Mouse (Mus musculus): ENCODE data around the gene Prdx6b. TPM values are rescaled to one million over a fixed set of nuclear protein-coding genes. Genes with fewer than 3 reads are reported as not detected.

Gene Prdx6b
- polyA plus RNA-seq, 1 experiment from 2014 or later, result not detected

- WGBS, result 95% methylated on average over 4 of the region's 4 CpGs
- Histone ChIP-seq H3K4me1 (no peaks in the 10 kb centered on the region), H3K27me3 (ENCODE audit: low read depth, poor library complexity, severe bottlenecking) (no peaks in the 10 kb centered on the region), H3K36me3 (no peaks in the 10 kb centered on the region), H3K4me3 (no peak overlapping the region), H3K9me3 (replicated peaks) (no peaks in the 10 kb centered on the region), H3K27ac (replicated peaks) (no peak overlapping the region)
- no peak for DNase-seq (ENCODE audit: low spot score)
These were observed 8.5 kb downstream of the Prdx6b start for GRCm38 (mm10) chr2:80300806-80301205.

GRCm38 (mm10) chr2:80303957-80304356 is 11.7 kb downstream of the Prdx6b start:
- 92% methylated on average over 2 of the region's 2 CpGs for WGBS

GRCm38 (mm10) chr2:80307701-80308100 is 15.4 kb downstream of the Prdx6b start:
- H3K27ac ChIP-seq (replicated peaks), result no peak overlapping the region
- H3K36me3 ChIP-seq, result no peaks in the 10 kb centered on the region
- no peaks in the 10 kb centered on the region for H3K27me3 ChIP-seq (ENCODE audit: low read depth, poor library complexity, severe bottlenecking)
- no peaks in the 10 kb centered on the region for H3K9me3 ChIP-seq (replicated peaks)
- no peaks in the 10 kb centered on the region for H3K4me1 ChIP-seq
- no peak for DNase-seq (ENCODE audit: low spot score)
- no peak overlapping the region for H3K4me3 ChIP-seq
- 88% methylated on average over 3 of the region's 3 CpGs for WGBS

More at GRCm38 (mm10) chr2:80303957-80304356, 11.7 kb downstream of the Prdx6b start:
- Histone ChIP-seq H3K27ac (replicated peaks) (no peak overlapping the region), H3K4me3 (no peak overlapping the region), H3K9me3 (replicated peaks) (no peaks in the 10 kb centered on the region), H3K27me3 (ENCODE audit: low read depth, poor library complexity, severe bottlenecking) (no peaks in the 10 kb centered on the region), H3K36me3 (no peaks in the 10 kb centered on the region), H3K4me1 (no peaks in the 10 kb centered on the region)
- no peak for DNase-seq (ENCODE audit: low spot score)

- no peaks in the 10 kb centered on the region for H3K36me3 ChIP-seq
- no peak overlapping the region for H3K4me3 ChIP-seq
- no peaks in the 10 kb centered on the region for H3K27me3 ChIP-seq (ENCODE audit: low read depth, poor library complexity, severe bottlenecking)
- H3K9me3 ChIP-seq (replicated peaks), result no peaks in the 10 kb centered on the region
- WGBS, result 88% methylated on average over 4 of the region's 4 CpGs
- no peak for DNase-seq (ENCODE audit: low spot score)
- H3K4me1 ChIP-seq, result peaks cover 5% of the 10 kb centered on the region
- H3K27ac ChIP-seq (replicated peaks), result no peak overlapping the region
These were observed 17.5 kb downstream of the Prdx6b start for GRCm38 (mm10) chr2:80309775-80310174.

- Histone ChIP-seq H3K27ac (replicated peaks) (no peak overlapping the region), H3K27me3 (ENCODE audit: low read depth, poor library complexity, severe bottlenecking) (no peaks in the 10 kb centered on the region), H3K9me3 (replicated peaks) (no peaks in the 10 kb centered on the region), H3K4me1 (peaks cover 7% of the 10 kb centered on the region), H3K36me3 (no peaks in the 10 kb centered on the region), H3K4me3 (no peak overlapping the region)
- WGBS, result 87% methylated on average over 4 of the region's 4 CpGs
- DNase-seq (ENCODE audit: low spot score), result no peak
These were observed 18.5 kb downstream of the Prdx6b start for GRCm38 (mm10) chr2:80310772-80311171.

- no peak for DNase-seq (ENCODE audit: low spot score)
- Histone ChIP-seq H3K4me3 (no peak overlapping the region), H3K4me1 (peaks cover 12% of the 10 kb centered on the region), H3K27ac (replicated peaks) (no peak overlapping the region), H3K9me3 (replicated peaks) (no peaks in the 10 kb centered on the region), H3K27me3 (ENCODE audit: low read depth, poor library complexity, severe bottlenecking) (no peaks in the 10 kb centered on the region), H3K36me3 (no peaks in the 10 kb centered on the region)
- 65% methylated on average over 4 of the region's 4 CpGs for WGBS
These were observed 19.1 kb downstream of the Prdx6b start for GRCm38 (mm10) chr2:80311350-80311749.

- Histone ChIP-seq H3K27me3 (ENCODE audit: low read depth, poor library complexity, severe bottlenecking) (no peaks in the 10 kb centered on the region), H3K9me3 (replicated peaks) (no peaks in the 10 kb centered on the region), H3K36me3 (peaks cover 14% of the 10 kb centered on the region), H3K4me3 (no peak overlapping the region), H3K4me1 (peaks cover 19% of the 10 kb centered on the region), H3K27ac (replicated peaks) (no peak overlapping the region)
- 69% methylated on average over 1 of the region's 1 CpGs for WGBS
- DNase-seq (ENCODE audit: low spot score), result no peak
These were observed 21.9 kb downstream of the Prdx6b start for GRCm38 (mm10) chr2:80314201-80314600.

- no peaks in the 10 kb centered on the region for H3K9me3 ChIP-seq (replicated peaks)
- no peak for DNase-seq (ENCODE audit: low spot score)
- H3K36me3 ChIP-seq, result peaks cover 20% of the 10 kb centered on the region
- peak overlapping the region; percentile 98 for H3K27ac ChIP-seq (replicated peaks)
- WGBS, result 58% methylated on average over 7 of the region's 7 CpGs
- no peaks in the 10 kb centered on the region for H3K27me3 ChIP-seq (ENCODE audit: low read depth, poor library complexity, severe bottlenecking)
- peak overlapping the region; percentile 92 for H3K4me3 ChIP-seq
- peaks cover 19% of the 10 kb centered on the region for H3K4me1 ChIP-seq
These were observed 22.6 kb downstream of the Prdx6b start for GRCm38 (mm10) chr2:80314854-80315241.

GRCm38 (mm10) chr2:80315242-80316161 is 23.2 kb downstream of the Prdx6b start, which contains the start of gene Dnajc10:
TSS of gene Dnajc10 (plus strand) at chr2:80315466.
- H3K36me3 ChIP-seq, result peaks cover 27% of the 10 kb centered on the region
- H3K4me1 ChIP-seq, result peaks cover 19% of the 10 kb centered on the region
- H3K4me3 ChIP-seq, result peak within 1 kb of the TSS; percentile 92
- peak within 1 kb of the TSS; percentile 98 for H3K27ac ChIP-seq (replicated peaks)
- no peaks in the 10 kb centered on the region for H3K27me3 ChIP-seq (ENCODE audit: low read depth, poor library complexity, severe bottlenecking)
- under 1% methylated on average over 72 of the region's 72 CpGs for whole genome bisulfite sequencing
- peak; percentile 93 for DNase-seq (ENCODE audit: low spot score)
- H3K9me3 ChIP-seq (replicated peaks), result no peaks in the 10 kb centered on the region

GRCm38 (mm10) chr2:80322878-80323277 is 30.6 kb downstream of the Prdx6b start:
- WGBS, result 95% methylated on average over 4 of the region's 4 CpGs
- Histone ChIP-seq H3K27ac (replicated peaks) (no peak overlapping the region), H3K4me1 (no peaks in the 10 kb centered on the region), H3K9me3 (replicated peaks) (no peaks in the 10 kb centered on the region), H3K36me3 (peaks cover 95% of the 10 kb centered on the region), H3K4me3 (no peak overlapping the region), H3K27me3 (ENCODE audit: low read depth, poor library complexity, severe bottlenecking) (no peaks in the 10 kb centered on the region)
- no peak for DNase-seq (ENCODE audit: low spot score)

GRCm38 (mm10) chr2:80325779-80326178 is 33.5 kb downstream of the Prdx6b start:
- no peak overlapping the region for H3K27ac ChIP-seq (replicated peaks)
- no peaks in the 10 kb centered on the region for H3K27me3 ChIP-seq (ENCODE audit: low read depth, poor library complexity, severe bottlenecking)
- peaks cover 95% of the 10 kb centered on the region for H3K36me3 ChIP-seq
- WGBS, result 90% methylated on average over 2 of the region's 2 CpGs
- no peak overlapping the region for H3K4me3 ChIP-seq
- H3K9me3 ChIP-seq (replicated peaks), result no peaks in the 10 kb centered on the region
- DNase-seq (ENCODE audit: low spot score), result no peak
- no peaks in the 10 kb centered on the region for H3K4me1 ChIP-seq

- WGBS, result 90% methylated on average over 6 of the region's 6 CpGs
- Histone ChIP-seq H3K27ac (replicated peaks) (no peak overlapping the region), H3K27me3 (ENCODE audit: low read depth, poor library complexity, severe bottlenecking) (no peaks in the 10 kb centered on the region), H3K4me3 (no peak overlapping the region), H3K36me3 (peaks cover 94% of the 10 kb centered on the region), H3K4me1 (no peaks in the 10 kb centered on the region), H3K9me3 (replicated peaks) (no peaks in the 10 kb centered on the region)
- DNase-seq (ENCODE audit: low spot score), result no peak
These were observed 35.0 kb downstream of the Prdx6b start for GRCm38 (mm10) chr2:80327272-80327671.

- DNase-seq (ENCODE audit: low spot score), result no peak
- H3K4me3 ChIP-seq, result no peak overlapping the region
- 92% methylated on average over 7 of the region's 7 CpGs for WGBS
- no peak overlapping the region for H3K27ac ChIP-seq (replicated peaks)
- no peaks in the 10 kb centered on the region for H3K27me3 ChIP-seq (ENCODE audit: low read depth, poor library complexity, severe bottlenecking)
- H3K9me3 ChIP-seq (replicated peaks), result no peaks in the 10 kb centered on the region
- peaks cover 91% of the 10 kb centered on the region for H3K36me3 ChIP-seq
- H3K4me1 ChIP-seq, result no peaks in the 10 kb centered on the region
These were observed 36.8 kb downstream of the Prdx6b start for GRCm38 (mm10) chr2:80328961-80329653.

Data from midbrain, embryonic 10.5 days (tissue).